Mouse (Mus musculus): ENCODE results near the gene Sbsn. TPM values are rescaled to one million over a fixed set of nuclear protein-coding genes. Genes with fewer than 3 reads are reported as not detected.

The Sbsn gene
- total RNA-seq, 2 experiments from 2014 or later = 4.1 to 4.6 TPM

GRCm38 (mm10) chr7:30803256-30803655, 52.0 kb downstream of the Sbsn start:
- no peak for DNase-seq (ENCODE audit: low spot score in 2 of 2)

GRCm38 (mm10) chr7:30804026-30804715, 52.9 kb downstream of the Sbsn start:
- DNase-seq (ENCODE audit: low spot score in 2 of 2) = no peak

Other genes starting within 250 kb of the Sbsn start
- gene Arhgap33, start 216.4 kb upstream of the Sbsn start, total RNA-seq (2021) = 1 to 10 TPM; 9.6 to 9.8 TPM
- 100 to 1,000 TPM; 182 to 186 TPM for gene Hspb6, start 199.3 kb upstream of the Sbsn start, total RNA-seq (2021)
- 10 to 100 TPM; 10.1 to 10.4 TPM for gene Proser3, start 199.2 kb upstream of the Sbsn start, total RNA-seq (2021)
- 10 to 100 TPM; 17.3 to 18.6 TPM for gene Lin37, start 191.6 kb upstream of the Sbsn start, total RNA-seq (2021)
- gene U2af1l4, start 188.2 kb upstream of the Sbsn start, total RNA-seq (2021) = 10 to 100 TPM; 55.6 to 62.4 TPM
- 1 to 10 TPM; 2.6 to 2.9 TPM for gene Gm49396, start 188.1 kb upstream of the Sbsn start, total RNA-seq (2021)
- 100 to 1,000 TPM in 1 of 2 experiments, 10 to 100 TPM in 1; 87.0 to 103 TPM for gene Psenen, start 187.8 kb upstream of the Sbsn start, total RNA-seq (2021)
- 1 to 10 TPM; 1.5 to 1.7 TPM for gene Igflr1, start 186.0 kb upstream of the Sbsn start, total RNA-seq (2021)
- 10 to 100 TPM; 34.0 to 34.2 TPM for gene Kmt2b, start 162.7 kb upstream of the Sbsn start, total RNA-seq (2021)
- not detected for gene Zbtb32, start 152.6 kb upstream of the Sbsn start, total RNA-seq (2021)
- gene Upk1a, start 138.6 kb upstream of the Sbsn start, total RNA-seq (2021) = under 1 TPM; 0.32 to 0.67 TPM
- 1,000 to 10,000 TPM; 1,025 to 1,032 TPM for gene Cox6b1, start 125.3 kb upstream of the Sbsn start, total RNA-seq (2021)
- not detected for gene Etv2, start 115.6 kb upstream of the Sbsn start, total RNA-seq (2021)
- 10 to 100 TPM; 54.6 to 56.2 TPM for gene Rbm42, start 101.2 kb upstream of the Sbsn start, total RNA-seq (2021)
- 10 to 100 TPM in 1 of 2 experiments, 1 to 10 TPM in 1; 7.1 to 10.4 TPM for gene Haus5, start 86.5 kb upstream of the Sbsn start, total RNA-seq (2021)
- gene Pmis2, start 79.9 kb upstream of the Sbsn start, total RNA-seq (2021) = not detected
- not detected for gene 2200002J24Rik, start 52.5 kb upstream of the Sbsn start, total RNA-seq (2021)
- gene Atp4a, start 39.3 kb upstream of the Sbsn start, total RNA-seq (2021) = not detected
- 100 to 1,000 TPM; 144 to 145 TPM for gene Tmem147, start 21.9 kb upstream of the Sbsn start, total RNA-seq (2021)
- gene Gapdhs, start 7.8 kb upstream of the Sbsn start, total RNA-seq (2021) = not detected
- 1 to 10 TPM in 1 of 2 experiments, under 1 TPM in 1; 0.86 to 1.2 TPM for gene Dmkn, start 12.3 kb downstream of the Sbsn start, total RNA-seq (2021)
- 10 to 100 TPM; 13.2 to 13.9 TPM for gene Krtdap, start 36.4 kb downstream of the Sbsn start, total RNA-seq (2021)
- 1 to 10 TPM; 1.8 to 2.5 TPM for gene Ffar2, start 72.3 kb downstream of the Sbsn start, total RNA-seq (2021)
- gene Ffar3, start 104.7 kb downstream of the Sbsn start, total RNA-seq (2021) = not detected
- gene Ffar1, start 110.1 kb downstream of the Sbsn start, total RNA-seq (2021) = not detected
- gene Cd22, start 128.9 kb downstream of the Sbsn start, total RNA-seq (2021) = under 1 TPM; 0.54 to 0.81 TPM
- 10 to 100 TPM; 11.8 to 12.3 TPM for gene Mag, start 163.4 kb downstream of the Sbsn start, total RNA-seq (2021)
- gene Hamp2, start 173.2 kb downstream of the Sbsn start, total RNA-seq (2021) = not detected
- gene Hamp, start 192.6 kb downstream of the Sbsn start, total RNA-seq (2021) = under 1 TPM in 1 of 2 experiments, not detected in 1; 0.78 TPM
- 10 to 100 TPM; 79.3 to 80.5 TPM for gene Usf2, start 205.3 kb downstream of the Sbsn start, total RNA-seq (2021)
- under 1 TPM; 0.74 to 0.75 TPM for gene Lsr, start 222.0 kb downstream of the Sbsn start, total RNA-seq (2021)
- gene Fam187b, start 222.3 kb downstream of the Sbsn start, total RNA-seq (2021) = under 1 TPM in 1 of 2 experiments, not detected in 1; 0.20 TPM